Mouse (Mus musculus) heart, adult 18-20 months (tissue): ENCODE data around the gene Ngp. TPM values are rescaled to one million over a fixed set of nuclear protein-coding genes. Genes with fewer than 3 reads are reported as not detected.
"Not testable (repeated sequence)": the region's sequence is repeated elsewhere in the genome, so short reads cannot be mapped to it uniquely, and the experiment has no call there.

Experiments used
- DNase-seq, 2 experiments: peaks; one replicate each; pipeline ENCODE4 v3.0.0; 2021 to 2022; ENCODE audit warnings: mixed read lengths in 1 of 2
- long read RNA-seq, 2 experiments: library from polyadenylated mRNA; stranded (forward); transcript quantifications; one replicate each; pipeline ENCODE4 v2.0.0; 2021
- total RNA-seq, 2 experiments: library from RNA; stranded (reverse); gene quantifications; 2 replicates each; pipeline ENCODE4 v1.2.3; 2021

Gene Ngp
- not detected for total RNA-seq
- long read RNA-seq, experiment 1 = 0 reads
- long read RNA-seq, experiment 2 = 0 reads

- no peak for DNase-seq
Measured at GRCm38 (mm10) chr9:110419511-110420112, at the start of gene Ngp. Gene Ngp (plus strand): TSS chr9:110419747.

DNA sequence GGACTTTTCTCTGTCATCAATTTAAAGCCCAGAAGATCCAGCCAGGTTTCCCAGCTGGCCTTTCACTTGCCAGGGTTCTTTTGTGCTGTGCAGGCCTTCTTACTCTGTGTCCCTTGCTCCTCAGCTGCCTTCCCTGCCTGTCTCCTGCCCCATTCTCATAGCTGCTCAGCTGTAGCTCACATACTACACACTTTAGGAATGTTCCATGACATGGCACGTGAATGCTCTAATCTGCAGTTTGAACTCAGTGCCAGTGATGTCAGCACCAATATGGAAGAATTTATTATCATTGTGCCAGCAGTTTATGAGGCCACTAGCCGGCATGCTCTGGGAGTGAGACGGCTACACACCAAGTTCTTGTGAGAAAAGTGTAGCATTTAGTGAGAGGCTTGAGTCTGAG, 49.7 kb upstream of the Ngp start:
- DNase-seq = no peak

- no peak for DNase-seq
Measured at GRCm38 (mm10) chr9:110373871-110374270, 45.7 kb upstream of the Ngp start.

DNA sequence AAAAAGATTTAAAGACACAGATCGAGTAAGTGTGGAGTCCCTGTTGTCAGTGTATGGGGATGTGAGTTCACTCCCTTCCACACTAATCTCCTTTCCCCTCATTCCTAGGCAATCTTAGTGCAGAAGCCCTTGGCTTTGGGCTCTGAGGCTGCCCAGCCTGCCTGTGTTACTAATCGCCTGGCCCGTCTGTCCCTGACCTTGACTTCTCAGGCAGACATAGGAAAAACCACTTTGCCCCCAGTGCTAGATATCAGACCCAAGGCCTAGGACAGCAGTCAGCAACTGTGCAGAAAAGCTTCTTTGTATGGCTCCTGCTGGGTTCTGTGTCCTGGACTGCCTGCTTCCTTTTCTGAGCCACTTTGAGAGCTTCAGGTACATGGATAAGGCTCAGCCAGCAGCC, 43.9 kb upstream of the Ngp start:
- DNase-seq = no peak

DNA sequence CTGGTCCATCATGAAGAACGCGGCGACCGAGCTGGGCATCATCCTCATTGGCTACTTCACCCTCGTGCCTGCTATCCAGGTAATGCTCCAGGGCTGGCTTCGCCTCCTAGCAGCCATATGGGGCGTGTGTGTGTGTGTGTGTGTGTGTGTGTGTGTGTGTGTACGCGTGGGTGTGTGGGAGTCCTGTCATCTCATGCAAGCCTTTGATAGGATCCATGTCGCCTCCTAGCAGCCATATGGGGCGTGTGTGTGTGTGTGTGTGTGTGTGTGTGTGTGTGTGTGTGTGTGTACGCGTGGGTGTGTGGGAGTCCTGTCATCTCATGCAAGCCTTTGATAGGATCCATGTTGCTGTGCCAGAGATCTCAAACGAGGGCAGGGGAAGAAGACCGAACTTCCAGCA, 41.9 kb upstream of the Ngp start:
- not testable (repeated sequence) for DNase-seq

DNA sequence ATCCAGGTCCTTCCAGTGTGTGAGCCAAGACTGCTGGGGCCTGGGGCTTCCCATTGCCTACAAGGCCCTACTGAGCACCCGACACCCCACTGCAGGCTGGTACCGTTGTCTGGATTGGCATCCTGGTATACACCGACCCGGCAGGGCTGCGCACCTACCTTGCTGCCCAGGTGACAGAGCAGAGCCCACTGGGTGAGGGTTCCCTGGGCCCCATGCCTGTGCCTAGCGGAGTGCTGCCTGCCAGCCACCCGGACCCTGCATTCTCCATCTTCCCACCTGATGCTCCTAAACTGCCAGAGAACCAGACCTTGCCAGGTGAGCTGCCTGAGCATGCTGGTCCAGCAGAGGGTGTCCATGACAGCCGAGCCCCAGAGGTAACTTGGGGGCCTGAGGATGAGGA, 40.2 kb upstream of the Ngp start:
- no peak for DNase-seq

DNA sequence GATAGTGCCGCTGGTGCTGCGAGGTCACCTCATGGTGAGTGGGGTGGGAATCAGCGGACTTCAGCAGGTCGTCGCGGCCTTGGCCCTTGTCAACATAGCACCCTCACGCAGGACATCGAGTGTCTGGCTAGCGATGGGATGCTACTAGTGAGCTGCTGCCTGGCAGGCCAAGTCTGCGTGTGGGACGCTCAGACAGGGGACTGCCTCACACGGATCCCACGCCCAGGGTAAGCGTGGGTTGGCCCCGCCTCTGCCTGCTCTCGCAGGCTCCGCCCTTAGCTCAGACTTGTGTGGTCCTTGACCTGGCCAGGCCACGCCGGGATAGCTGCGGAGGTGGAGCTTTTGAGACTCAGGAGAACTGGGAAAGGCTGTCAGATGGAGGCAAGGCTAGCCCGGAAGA, 38.9 kb upstream of the Ngp start:
- DNase-seq = no peak

DNA sequence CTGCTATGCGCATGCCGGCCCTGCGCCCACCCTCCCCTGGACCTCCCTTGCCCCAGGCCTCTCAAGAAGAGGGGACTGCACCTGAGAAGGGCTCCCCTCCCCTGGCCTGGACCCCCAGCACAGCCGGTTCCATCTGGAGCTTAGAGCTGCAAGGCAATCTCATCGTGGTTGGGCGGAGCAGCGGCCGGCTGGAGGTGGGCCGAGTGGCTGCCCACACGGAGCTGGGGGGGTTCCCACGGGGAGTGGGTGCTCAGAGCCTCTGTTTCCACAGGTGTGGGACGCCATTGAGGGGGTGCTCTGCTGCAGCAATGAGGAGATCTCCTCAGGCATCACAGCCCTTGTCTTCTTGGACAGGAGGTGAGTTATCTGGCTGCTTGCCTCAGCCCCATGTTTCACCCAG, 38.3 kb upstream of the Ngp start:
- no peak for DNase-seq

- no peak for DNase-seq
Measured at GRCm38 (mm10) chr9:110384369-110384929, 35.1 kb upstream of the Ngp start.

- no peak for DNase-seq
Measured at GRCm38 (mm10) chr9:110388011-110388410, 31.5 kb upstream of the Ngp start.

DNA sequence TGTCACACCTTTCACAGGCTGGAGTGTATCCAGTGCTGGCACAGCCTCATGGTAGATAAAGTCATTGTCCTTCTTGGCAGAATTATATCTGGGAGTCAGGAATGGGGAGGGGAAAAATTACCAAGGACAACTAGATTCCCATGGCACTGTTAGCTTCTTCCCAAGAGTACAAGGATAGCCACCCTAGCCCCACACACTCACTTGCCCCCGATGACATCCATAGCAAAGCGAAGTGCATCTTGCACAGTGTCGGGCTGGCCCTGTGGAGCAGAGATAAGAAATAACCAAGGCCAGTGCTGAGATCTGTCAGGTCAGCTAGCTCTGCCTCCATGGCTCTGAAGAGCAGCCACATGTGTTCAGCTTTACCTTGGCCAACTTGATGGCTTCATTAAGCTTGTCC, 28.7 kb upstream of the Ngp start:
- no peak for DNase-seq

DNA sequence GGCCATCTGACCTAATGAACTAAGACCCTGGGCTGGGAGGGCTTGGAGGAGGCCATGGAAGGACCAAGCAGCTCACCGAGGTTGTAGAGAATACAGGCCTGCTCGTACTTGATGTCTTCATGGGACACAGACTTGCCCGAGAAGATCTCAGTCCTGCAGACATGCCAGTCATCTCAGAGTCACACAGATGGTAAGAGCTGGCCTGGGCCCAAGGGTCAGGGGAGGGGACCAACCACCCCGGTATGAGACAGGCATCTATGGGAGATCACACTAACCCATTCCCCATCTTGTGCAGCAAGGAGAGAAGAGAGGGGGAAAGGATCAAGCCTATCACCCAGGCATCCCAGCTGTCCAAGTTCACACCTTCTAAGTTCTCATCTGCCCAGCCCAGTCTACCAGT, 26.3 kb upstream of the Ngp start:
- no peak for DNase-seq

- peak; percentile 73 to 81 for DNase-seq
Measured at GRCm38 (mm10) chr9:110400650-110401049, 18.9 kb upstream of the Ngp start.

DNA sequence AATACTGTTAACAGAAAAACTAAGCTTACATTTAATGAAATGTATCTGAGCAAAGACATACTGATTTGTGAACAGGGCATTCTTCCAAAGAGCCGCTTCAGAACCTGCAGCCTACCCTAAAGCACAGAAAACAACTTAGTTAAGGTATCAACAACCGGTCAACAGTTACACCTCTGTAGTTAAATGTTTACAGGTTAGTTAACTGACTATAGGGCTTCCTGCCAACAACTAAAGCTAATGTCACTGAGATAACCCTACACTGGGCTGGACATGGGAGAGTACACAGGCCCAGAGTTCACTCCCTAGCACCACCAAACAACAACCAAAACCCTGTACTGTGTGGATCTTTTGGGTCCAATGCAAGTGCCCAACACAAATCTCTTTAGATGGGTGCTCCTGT, 16.8 kb upstream of the Ngp start:
- no peak for DNase-seq

- DNase-seq = not testable (repeated sequence)
Measured at GRCm38 (mm10) chr9:110403240-110403639, 16.3 kb upstream of the Ngp start.

- DNase-seq = no peak
Measured at GRCm38 (mm10) chr9:110407311-110408098, 12.0 kb upstream of the Ngp start.

GRCm38 (mm10) chr9:110408099-110408773, 11.3 kb upstream of the Ngp start, which contains the start of gene Ptpn23:
Gene Ptpn23 (minus strand): TSS chr9:110408213.
- DNase-seq = peak; percentile 95 to 97

GRCm38 (mm10) chr9:110410908-110411887, 8.3 kb upstream of the Ngp start:
- peak; percentile 84 to 93 for DNase-seq

GRCm38 (mm10) chr9:110412926-110413325, 6.6 kb upstream of the Ngp start:
- DNase-seq = peak in 1 of 2 experiments; percentile 22

GRCm38 (mm10) chr9:110413785-110414184, 5.8 kb upstream of the Ngp start:
- DNase-seq = peak; percentile 28 to 51

GRCm38 (mm10) chr9:110431241-110431640, 11.7 kb downstream of the Ngp start:
- DNase-seq = no peak

GRCm38 (mm10) chr9:110433045-110433444, 13.5 kb downstream of the Ngp start:
- DNase-seq = no peak
